Mouse (Mus musculus) lung, adult 18-20 months (tissue): Measurements from ENCODE around the gene Dclk2.
A peak's percentile ranks its signal among the peaks of the same experiment; 100 is the strongest.

Experiments used
- DNase-seq, 2 experiments: peaks; one replicate each; pipeline ENCODE4 v3.0.0; 2022; ENCODE audit warnings: mixed read lengths in 2 of 2

The Dclk2 gene

DNA sequence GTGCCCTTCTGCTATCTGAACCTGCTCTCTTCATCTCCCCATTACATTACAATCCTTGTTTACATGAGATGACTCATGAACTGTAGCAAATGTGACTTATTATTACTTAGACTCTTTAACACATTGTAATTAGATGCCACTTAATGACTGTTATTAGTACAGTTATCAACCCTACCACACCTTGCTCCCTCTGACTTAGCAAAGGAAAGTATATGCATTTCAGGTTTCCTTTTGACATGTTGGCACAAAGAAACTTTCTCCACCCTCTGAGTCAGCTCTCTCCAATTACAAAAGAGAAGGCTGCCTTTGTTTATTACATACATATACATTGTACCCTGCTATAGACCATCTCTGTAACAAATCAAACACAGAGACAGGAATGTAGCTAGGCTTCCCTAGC is 33.1 kb downstream of the Dclk2 start:
- DNase-seq, result no peak

DNA sequence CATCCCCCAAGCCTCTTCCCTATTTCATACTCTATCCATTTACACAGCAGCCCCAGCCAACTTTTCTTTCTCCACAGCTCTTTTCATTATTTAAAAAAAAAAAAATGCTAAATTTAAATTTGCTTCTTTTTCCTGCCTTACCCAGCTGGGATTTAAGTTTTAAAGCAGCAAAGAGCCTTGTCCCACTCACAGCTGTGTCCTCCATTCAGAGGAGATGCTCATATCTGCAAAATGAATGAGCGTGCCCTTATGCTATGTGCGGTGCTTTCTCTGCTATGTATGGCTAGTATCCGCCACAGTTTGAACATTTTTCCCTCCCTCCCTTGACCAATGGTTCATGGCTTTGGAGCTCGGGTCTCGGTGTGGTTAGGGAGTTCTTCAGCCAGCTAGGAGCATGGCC is 35.5 kb downstream of the Dclk2 start:
- no peak for DNase-seq

DNA sequence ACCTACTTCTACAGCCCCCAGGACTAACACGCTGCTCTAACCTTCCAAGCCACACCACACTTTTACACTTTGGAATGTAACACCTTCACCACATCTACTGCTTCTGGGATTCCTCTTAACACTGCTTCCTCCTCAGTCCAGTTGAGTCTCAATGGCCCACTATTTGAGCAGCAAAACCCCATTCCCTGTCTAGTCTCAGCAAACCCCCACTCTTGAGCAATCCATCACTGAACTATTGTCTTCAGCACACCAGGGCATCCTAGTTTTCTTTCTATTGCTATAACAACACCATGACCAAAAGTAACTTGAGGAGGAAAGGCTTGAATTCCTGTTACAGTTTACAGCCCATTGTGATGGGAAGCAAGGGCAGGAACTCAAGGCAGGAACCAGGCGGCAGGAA is 36.2 kb downstream of the Dclk2 start:
- no peak for DNase-seq

DNA sequence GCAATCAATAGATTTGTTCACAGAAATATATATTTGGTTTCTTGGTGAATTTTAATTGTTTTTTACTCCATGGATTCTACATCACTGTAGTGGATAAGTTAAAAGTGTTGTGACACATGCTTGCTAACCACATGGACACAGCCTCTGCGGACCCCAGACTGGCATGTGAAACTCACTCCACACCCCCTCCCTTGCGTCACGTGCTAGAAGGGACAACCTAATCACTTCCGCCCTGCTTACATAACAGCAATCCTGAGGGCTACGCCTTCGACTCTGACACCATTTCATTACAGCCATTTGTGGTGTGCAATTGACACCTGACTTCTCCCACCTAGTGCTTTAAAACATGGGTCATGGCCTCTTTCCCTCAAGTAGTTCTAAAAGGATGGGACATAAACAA is 36.7 kb downstream of the Dclk2 start:
- DNase-seq, result no peak

DNA sequence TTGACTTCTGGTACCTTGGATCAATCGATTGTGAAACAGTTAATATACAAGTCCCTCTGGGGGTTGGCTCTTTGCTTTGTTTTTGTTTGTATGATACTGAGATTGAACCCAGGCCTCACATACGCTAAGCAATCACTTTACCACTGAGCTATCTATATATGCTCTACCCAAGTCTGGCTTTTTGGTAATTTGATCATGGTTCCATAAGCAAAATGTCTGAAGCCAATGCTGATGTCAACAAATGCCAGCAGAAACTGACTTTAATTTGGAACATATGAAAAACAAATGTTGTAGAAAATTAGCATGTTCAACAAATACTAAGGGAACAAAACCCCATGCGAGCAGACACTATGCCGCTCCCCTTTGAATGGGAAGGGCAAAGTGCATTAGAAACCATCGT is 44.7 kb downstream of the Dclk2 start:
- DNase-seq, result no peak

DNA sequence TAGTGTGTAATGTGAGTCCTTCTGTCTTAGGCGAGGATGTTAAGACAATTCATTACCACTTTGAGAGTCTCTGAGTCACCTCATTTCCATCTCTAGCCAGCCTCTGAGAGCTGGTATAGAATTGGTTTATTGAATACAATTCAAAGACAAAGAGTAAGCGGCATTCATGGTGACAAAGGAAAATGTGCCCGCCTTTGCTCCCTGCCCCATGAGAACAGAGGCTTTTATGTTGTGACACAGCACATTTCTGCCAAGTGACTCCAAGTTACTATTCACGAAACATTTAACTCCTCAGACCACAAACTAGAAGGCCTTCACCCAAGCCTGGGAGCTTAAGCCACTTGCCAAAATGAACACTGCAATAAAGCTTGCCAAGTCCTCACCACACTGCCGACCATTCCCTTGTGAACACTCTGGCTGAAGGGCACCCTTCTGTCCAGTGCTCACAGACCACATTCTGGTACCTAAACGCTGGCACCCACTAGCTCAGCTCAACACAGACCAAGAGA is 47.5 kb downstream of the Dclk2 start:
- no peak for DNase-seq

DNA sequence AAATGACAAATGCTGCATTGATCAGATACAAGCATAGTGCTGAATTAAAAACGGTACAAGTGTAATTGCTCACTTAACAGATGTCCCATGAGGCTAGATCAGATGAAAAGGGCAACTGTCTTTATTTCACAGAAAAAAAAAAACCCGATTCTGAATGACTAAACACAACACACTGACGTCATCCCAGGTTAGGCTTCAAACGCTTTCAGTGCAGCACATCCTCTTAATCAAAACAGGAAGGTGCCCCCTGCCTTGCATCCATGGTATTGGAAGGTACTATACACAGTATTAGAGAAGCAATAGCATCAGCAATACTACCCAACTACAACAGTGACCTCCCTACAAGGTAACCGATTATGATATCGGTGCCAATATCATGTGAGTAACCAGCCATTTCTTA is 49.7 kb downstream of the Dclk2 start:
- DNase-seq, result no peak

DNA sequence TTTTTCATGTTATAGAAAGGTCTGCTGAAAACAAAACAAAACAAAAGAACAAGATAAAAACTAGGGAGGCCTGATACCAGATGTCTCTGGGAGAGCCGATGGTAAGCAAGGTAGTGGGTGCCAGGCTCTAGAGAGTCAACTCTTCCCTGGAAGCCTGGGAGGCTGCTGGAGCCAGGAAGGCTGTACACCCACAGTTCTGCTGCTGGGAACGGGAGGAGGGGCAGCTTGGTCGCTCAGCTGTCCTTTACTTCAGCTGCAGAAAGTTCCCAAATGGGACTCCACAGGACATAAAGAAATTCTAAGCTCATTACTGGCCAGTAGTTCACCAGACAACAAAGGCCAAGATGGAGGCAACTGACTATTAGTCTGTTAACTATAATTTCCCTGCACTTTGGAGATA is 50.2 kb downstream of the Dclk2 start:
- DNase-seq, result no peak

DNA sequence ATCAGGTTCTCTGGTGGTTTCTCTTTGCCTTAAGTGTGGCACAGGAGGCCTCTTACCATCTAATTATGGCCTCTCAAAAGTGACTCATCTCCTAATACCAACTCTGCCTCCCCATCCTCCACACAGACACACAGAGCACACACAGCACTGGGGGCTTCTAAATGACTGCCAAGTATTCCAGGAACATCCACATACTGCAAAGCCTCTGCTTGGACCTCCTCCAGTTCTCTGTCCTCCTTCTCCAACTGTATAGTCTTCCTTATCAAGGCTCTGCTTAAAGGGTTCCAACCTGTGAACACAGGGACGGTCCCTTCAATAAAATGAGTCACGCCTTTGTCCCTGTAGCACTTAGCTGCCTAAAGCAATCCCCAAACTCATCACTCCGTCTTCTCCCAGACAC is 51.9 kb downstream of the Dclk2 start:
- DNase-seq, result no peak

DNA sequence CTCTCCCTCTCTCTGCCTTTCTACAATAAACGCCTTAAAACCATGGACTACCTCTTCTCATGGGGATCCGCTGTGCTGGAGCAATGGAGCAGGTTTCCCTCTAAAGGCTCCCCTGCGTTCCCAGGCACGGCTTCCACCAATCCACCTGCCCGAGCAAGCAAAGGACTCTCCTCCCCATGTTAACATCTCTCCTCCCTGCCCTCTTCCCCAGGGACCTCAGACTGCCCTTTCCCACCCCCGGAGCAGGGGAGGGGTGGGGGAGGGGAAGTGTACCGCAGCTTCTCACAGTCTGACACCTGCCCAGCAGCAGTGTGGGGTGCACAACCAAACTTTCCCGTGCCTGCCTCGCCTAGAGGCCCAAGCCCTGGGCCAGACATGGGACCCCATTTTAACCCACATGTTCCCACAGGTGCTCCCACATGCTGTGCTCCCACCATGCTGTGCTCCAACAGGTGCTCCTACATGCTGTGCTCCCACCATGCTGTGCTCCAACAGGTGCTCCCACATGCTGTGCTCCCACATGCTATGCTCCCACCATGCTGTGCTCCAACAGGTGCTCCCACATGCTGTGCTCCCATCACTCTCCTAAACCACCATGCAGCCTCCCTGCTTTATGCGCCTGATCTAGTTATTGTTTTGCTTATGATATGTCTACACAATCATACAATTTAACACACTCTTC is 57.2 kb downstream of the Dclk2 start:
- no peak for DNase-seq

DNA sequence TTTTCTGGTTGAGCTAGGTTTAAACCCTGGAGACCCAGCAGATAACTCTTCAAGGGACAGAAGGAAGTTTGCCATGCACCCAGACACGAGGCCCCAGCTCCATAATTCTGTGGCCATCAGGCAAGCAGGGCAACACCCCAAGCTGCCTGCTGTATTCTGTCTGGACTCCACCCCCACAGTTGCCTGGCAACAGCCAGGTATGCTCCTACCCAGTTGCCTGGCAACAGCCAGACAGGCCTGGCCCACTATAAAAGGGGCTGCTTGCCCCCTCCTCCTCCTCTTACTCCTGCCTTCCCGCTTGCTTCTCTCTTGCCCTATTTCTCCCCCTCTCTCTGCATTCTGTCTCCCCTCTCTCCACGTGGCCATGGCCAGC is 57.7 kb downstream of the Dclk2 start:
- peak in 1 of 2 experiments; percentile 6 for DNase-seq

DNA sequence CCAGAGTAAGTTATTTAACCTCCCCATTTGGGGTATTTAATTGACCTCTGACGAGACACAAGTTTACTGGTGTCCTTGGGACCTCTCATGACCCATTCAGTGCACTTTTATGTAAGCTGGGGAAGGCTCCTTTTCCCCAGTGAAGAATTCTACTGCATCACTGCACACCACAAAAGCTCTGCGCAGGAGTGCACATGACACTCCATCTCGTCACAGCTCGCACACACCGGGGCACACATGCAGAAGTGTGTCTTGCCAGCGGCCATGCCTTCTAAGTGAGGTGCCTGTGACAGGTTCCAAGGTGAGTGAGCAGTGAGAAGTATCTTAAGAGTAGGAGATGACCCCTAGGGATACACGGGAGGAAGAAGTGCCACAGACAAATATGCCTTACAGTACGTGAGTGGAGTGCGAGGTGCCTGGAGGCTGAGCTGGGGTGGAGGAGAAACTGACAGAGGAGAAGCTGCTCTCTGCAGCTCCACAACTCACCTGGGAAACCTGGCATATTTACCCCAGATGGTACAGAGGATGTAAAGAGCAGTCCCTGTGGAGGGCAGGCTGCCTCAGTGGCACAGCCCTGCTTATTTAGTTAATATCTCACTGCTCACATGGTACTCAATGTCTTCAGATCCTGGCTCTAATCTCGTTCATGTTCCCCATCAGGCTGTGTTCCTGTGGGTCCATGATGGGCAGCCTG is 58.3 kb downstream of the Dclk2 start:
- DNase-seq, result no peak

DNA sequence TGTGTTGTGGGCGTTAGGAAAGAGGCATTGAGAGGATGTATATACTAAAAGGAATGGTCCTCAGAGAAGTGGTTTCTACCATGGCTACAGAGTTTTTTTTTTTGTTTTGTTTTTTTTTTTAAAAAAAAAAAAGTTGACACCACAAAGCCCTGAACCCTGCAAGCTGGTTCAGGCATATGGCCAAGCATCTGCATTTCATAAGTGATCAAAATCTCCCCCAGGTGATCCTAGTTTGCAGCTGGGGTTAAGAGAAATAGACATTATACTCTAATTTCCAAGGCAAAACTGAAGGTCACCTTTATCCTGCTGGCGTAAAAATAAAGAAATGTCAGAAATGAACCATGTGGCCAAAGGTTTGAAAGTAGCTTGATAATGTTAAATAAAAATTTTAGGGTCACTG is 60.9 kb downstream of the Dclk2 start:
- no peak for DNase-seq

DNA sequence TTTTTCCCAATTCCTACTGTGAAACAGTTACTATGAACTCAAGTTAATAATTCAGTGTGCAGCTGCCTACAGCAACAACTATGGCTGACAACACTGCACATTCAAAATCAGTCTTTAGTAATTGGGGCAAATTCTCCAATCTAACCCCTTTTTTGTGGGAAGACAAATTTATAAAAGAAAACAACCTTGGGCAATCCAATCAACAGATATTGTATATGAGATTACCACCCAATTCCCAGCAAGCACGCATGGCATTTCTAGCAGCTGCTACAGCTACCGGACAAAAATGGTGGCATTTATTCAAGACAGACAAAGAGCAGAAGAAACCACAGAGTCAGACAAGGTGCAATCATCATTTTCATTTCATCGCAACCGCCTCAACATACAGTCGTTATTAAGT is 62.0 kb downstream of the Dclk2 start:
- no peak for DNase-seq

DNA sequence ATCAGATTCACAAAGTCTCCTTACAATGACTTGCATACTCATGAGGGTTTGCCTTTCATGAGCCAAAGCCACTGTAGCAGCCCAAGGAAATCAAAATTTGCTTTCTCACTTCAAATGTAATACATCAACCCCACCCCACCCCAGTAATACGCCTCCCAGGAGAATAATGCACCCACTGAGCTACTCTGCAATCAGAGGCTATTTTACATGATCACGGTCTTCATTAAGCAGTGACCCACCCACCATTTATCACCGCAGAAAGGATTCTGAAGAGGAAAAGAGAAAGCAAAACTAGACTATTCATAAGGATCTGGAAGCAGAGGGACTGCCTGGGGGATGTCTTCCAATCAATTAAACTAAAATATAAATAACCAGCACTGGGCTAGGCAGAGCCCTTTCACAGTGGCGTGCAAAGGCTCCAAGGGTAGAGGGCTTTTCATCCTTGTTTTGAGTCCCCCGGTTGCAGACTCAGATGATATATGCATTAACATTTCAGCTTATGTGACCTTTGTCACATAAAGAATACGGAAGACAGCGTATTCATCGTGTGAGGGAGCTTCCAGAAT is 62.7 kb downstream of the Dclk2 start:
- DNase-seq, result no peak

DNA sequence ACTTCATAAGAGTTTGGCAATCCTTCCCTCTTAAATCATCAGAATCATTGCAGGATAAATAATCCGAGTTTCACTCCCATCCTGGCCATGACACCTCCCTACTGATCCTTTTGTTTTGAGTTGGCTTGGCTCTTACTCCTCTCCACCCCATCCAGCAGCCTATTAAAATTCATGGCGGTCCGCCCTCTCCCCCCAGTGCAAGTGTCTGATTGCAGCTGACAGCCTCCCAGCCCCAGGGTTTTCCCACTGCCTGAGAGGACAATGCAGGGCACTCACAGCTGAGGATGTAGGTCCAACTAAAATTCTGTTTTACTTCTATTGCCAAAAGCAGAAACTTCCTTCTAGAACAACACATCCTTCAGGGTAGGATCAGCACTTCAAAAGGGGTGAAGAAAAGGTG is 67.8 kb downstream of the Dclk2 start:
- DNase-seq, result no peak

DNA sequence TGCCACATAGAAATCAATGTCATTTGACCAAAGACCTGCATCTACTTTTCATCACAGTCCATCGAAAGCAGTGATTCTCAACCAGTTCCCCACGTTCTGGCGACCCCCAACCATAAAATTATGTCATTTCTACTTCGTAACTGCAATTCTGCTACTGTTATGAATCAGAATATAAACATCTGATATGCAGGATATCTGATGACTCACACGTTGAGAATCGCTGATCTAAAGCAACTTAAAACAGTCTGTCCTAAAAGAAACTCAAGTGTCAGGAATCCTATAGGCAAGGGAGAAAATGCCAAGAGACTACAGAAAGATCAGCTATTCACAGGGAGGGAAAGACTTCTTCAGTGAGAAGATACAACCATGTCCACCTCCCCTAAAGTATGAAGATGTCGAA is 69.5 kb downstream of the Dclk2 start:
- DNase-seq, result no peak

DNA sequence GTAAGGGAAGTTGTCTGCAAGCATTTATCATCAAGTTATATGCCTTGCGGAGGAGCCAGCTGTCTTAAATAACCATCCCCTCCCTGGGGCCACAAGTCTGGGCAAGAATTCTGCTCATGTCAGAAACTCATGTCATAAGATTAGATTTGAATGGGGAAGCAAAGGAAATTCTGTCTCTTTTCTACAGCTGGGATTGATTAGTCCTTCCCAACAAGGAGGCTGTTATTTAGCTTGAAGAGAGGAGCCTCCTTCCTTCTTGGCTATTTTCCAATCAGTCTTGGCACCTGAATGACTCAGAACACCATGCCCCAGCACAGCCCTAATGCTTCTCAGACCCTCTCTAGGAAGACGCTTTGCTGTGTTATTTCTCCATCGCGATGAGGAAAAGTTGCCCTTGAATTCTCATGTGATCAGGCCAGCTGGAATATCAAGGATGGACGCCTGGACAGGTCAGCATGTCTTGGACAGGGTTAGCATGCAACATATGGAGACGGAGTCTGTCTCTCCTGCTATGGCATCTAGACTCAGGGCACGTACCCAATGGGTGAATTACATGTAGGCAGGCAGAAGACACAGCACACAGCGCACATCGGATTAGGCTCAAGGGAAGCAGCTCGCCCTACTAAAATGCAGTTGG is 70.1 kb downstream of the Dclk2 start:
- DNase-seq, result no peak

DNA sequence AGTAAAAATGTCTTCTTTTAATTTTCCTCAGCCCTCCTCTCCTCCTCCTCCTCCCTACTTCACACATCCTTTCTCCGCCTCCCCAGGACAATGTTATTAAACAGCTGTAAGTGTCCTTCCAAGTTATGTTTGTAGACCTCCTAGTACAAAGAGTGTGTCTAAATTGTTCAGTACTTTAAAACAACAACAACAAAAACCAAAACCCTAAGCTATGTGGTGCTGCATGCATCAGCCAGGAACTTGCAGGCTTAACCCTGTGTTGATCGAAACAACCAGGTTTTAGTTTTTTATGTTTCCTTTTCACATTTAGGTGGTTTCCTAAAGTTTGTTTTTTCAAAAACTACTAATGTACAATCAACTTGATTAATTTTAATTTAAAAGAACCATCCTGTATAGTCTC is 71.3 kb downstream of the Dclk2 start:
- no peak for DNase-seq

DNA sequence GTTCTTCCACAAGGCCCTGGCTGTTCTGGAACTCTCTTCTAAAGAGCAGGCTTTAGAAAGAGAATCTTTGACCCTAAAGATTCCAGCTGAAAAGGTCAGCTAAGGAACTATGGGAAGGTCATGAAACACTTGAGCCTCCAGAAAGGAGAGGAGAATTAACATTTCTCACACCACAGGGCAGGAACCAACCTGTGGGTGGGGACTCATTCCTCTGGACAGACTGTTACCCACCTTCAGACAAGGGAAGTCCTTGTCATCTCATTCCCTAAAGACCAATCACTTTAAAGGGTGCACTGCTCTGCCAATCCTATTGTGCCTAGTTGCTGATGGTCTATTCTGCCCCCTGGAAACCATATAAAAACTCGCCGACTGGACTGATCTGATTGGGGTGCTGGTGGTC is 73.1 kb downstream of the Dclk2 start:
- DNase-seq, result no peak

DNA sequence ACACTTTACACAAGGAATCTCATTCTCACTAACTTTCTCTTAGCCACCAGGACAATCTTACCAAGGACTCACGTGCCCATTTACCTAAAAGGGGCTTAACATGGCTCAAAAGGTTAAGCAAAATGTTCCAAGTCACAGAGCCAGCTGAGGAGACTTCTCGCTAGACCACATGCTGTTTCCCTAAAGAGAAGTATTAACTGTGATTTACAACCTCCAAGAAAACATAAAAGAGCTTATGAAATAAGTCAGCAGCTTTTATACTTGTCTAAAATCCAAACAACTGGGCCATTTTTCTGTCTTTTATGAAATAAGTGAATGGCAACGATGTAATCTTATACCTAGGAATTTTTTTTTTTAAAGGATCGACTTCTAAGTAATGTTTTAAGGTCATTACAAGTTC is 74.6 kb downstream of the Dclk2 start:
- DNase-seq, result no peak

DNA sequence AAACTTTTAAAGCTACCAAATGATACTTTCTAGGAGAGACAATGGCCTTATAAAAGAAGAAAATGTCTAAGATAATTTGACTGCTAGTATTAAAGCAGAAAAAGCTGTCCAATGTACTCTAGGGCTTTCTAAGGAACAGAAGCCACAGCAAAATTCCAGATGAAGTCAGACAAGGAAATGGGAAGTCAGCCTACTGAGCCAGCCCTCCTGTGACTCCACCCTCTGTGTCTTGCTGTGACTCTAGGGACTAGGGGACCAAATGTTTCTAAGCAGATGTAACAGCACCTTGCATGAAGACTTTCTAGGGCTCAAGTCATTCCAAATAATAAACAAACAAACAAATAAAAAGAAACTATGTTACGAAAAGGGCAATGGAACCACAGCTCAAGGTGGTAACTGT is 75.1 kb downstream of the Dclk2 start:
- no peak for DNase-seq

DNA sequence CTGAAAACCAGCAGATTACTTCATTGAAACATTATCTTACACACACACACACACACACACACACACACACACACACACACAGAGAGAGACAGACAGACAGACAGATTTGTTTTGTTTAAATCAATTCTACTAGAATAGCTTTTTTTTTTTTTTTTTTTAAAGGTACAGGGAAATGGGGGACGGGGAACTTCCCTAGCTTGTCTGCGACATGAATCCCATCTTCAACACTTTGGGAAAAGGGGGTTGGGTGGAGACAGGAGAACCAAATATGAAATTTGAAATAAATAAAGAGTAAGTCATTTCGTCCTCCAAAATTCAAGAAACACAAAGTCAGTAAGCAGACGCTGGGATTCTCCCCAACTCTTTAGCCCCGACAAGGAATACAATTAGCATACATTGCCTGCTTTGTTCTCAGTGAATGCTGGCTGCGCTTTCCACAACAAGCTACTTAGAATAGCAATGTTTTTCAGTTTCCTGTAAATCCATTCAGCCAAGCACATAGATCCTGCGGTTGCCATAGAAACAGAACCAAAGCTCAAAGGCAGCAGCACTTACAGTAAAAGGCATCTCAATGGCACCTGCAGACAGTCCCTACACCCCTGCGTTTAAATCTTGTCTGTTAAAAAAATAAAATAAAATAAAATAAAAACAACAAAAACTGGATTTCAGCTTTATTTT is 75.7 kb downstream of the Dclk2 start:
- no peak for DNase-seq
